Mouse (Mus musculus) CH12.LX (cell line): ENCODE data around the gene Hist1h3b. TPM values are rescaled to one million over a fixed set of nuclear protein-coding genes. Genes with fewer than 3 reads are reported as not detected.
A peak's percentile ranks its signal among the peaks of the same experiment; 100 is the strongest.

Experiments
- DNase-seq: peaks from one replicate; pipeline ENCODE4 v3.0.0-alpha.2; 2013; ENCODE audit errors: extremely low read depth
- H3K27ac ChIP-seq: 2 replicates; pipeline ENCODE4 v1.5.1; 2012; ENCODE audit warnings: low read depth, mild to moderate bottlenecking, control low read depth, moderate library complexity; ENCODE audit not compliant: insufficient read depth
- H3K27me3 ChIP-seq: replicated peaks from 2 replicates; pipeline ENCODE3; 2012; ENCODE audit warnings: inconsistent platforms
- H3K36me3 ChIP-seq, 2 experiments: replicated peaks in 1 of 2; 2 replicates each; pipeline versions ENCODE3 to v1.6.1; 2012; ENCODE audit warnings: inconsistent platforms in 1 of 2, low read length in 1 of 2, mild to moderate bottlenecking in 1 of 2, mixed read lengths in 1 of 2, moderate library complexity in 1 of 2; ENCODE audit not compliant: control insufficient read depth in 1 of 2, insufficient read depth in 1 of 2
- H3K4me1 ChIP-seq, 2 experiments: 2 replicates each; pipeline ENCODE4 v1.6.1; 2012; ENCODE audit warnings: inconsistent platforms in 1 of 2, moderate library complexity in 1 of 2; ENCODE audit not compliant: insufficient read depth in 2 of 2, control insufficient read depth in 1 of 2
- H3K4me2 ChIP-seq: 2 replicates; pipeline ENCODE4 v1.6.1; 2012; ENCODE audit warnings: low read depth, mild to moderate bottlenecking, control low read depth; ENCODE audit not compliant: poor library complexity, insufficient read depth, severe bottlenecking
- H3K4me3 ChIP-seq, 3 experiments: fragments of 150-350 bp in 1 of 3; sonication (generic) in 1 of 3; replicated peaks in 1 of 3; 2 replicates each; pipeline versions ENCODE3 to v1.5.1; 2011 to 2012; ENCODE audit warnings: low read depth in 2 of 3, low read length in 2 of 3, mild to moderate bottlenecking in 2 of 3, moderate library complexity in 2 of 3, control low read depth in 1 of 3, improper control_type of control experiment in 1 of 3, inconsistent platforms in 1 of 3, mixed read lengths in 1 of 3; ENCODE audit not compliant: poor library complexity in 1 of 3
- H3K79me2 ChIP-seq: replicated peaks from 2 replicates; pipeline ENCODE4 v1.6.1; 2012; ENCODE audit warnings: mild to moderate bottlenecking, moderate library complexity; ENCODE audit not compliant: control insufficient read depth, poor library complexity, insufficient read depth, severe bottlenecking; ENCODE audit errors: extremely low read depth
- H3K9ac ChIP-seq: 2 replicates; pipeline ENCODE4 v1.6.1; 2012; ENCODE audit warnings: low read depth, mild to moderate bottlenecking, control low read depth, moderate library complexity; ENCODE audit not compliant: insufficient read depth
- H3K9me3 ChIP-seq: replicated peaks from 2 replicates; pipeline ENCODE3; 2012; ENCODE audit warnings: low read length, inconsistent platforms, mixed read lengths
- BHLHE40 ChIP-seq: IDR thresholded peaks from 2 replicates; pipeline ENCODE4 v1.6.1; 2011; ENCODE audit warnings: mild to moderate bottlenecking, low read depth, low read length, improper control_type of control experiment
- CHD1 ChIP-seq: IDR thresholded peaks from 2 replicates; pipeline ENCODE4 v1.6.1; 2012; ENCODE audit warnings: low read depth, low read length, improper control_type of control experiment, inconsistent platforms
- CTCF ChIP-seq, 2 experiments: IDR thresholded peaks in 1 of 2; conservative IDR thresholded peaks in 1 of 2; 2 replicates each; pipeline ENCODE4 v1.5.1; 2011 to 2012; ENCODE audit warnings: low read depth in 2 of 2, low read length in 2 of 2, improper control_type of control experiment in 1 of 2, inconsistent platforms in 1 of 2, mild to moderate bottlenecking in 1 of 2, moderate library complexity in 1 of 2
- HCFC1 ChIP-seq: IDR thresholded peaks from 2 replicates; pipeline ENCODE4 v1.6.1; 2012; ENCODE audit warnings: low read depth, mild to moderate bottlenecking, inconsistent platforms, low read length, improper control_type of control experiment
- JUN ChIP-seq: IDR thresholded peaks from 2 replicates; pipeline ENCODE4 v1.6.1; 2011; ENCODE audit warnings: low read depth, mild to moderate bottlenecking, low read length, improper control_type of control experiment, moderate library complexity; ENCODE audit not compliant: insufficient read depth
- MAZ ChIP-seq: IDR thresholded peaks from 2 replicates; pipeline ENCODE4 v1.6.1; 2012; ENCODE audit warnings: low read depth, mild to moderate bottlenecking, inconsistent platforms, low read length, improper control_type of control experiment, moderate library complexity
- MEF2A ChIP-seq: IDR thresholded peaks from 2 replicates; pipeline ENCODE4 v1.6.1; 2014; ENCODE audit warnings: low read depth, mild to moderate bottlenecking, inconsistent platforms, low read length, improper control_type of control experiment, borderline replicate concordance
- dilution Hi-C: fragments of 300-500 bp; cut with MboI; formaldehyde crosslinking; loops from 2 replicates; pipeline ENCODE4 v1.14.3; 2020; ENCODE audit warnings: low sequenced_read_pairs; ENCODE audit not compliant: extremely low pct_unique_long_range_greater_than_20kb, extremely low pct_ligation_motif_present
- in situ Hi-C: fragments of 300-500 bp; cut with MboI; formaldehyde crosslinking; loops from 3 replicates; pipeline ENCODE4 v1.14.3; 2019; ENCODE audit warnings: low sequenced_read_pairs, low pct_ligation_motif_present, low pct_unique_long_range_greater_than_20kb, mixed read lengths
- polyA plus RNA-seq: library from polyadenylated mRNA; unstranded; fragments of >175 nt; gene quantifications from 2 replicates; pipeline ENCODE4 v1.2.1, GENCODE M21; 2012; ENCODE audit warnings: low read depth; ENCODE audit not compliant: insufficient read length
- total RNA-seq, 2 experiments: library from RNA; depleted of rRNA; stranded (reverse); fragments of 300-350 nt in 1 of 2; fragments of >200 nt in 1 of 2; gene quantifications; 2 replicates each; pipeline ENCODE4 v1.2.3; 2012 to 2014

The Hist1h3b gene
- total and polyA plus RNA-seq, 3 experiments = 5.5 to 2,096 (median 44.0) TPM

GRCm38 (mm10) chr13:23740910-23741309, 11.2 kb upstream of the Hist1h3b start:
- peak overlapping the region in 2 of 3 experiments; percentile 30 to 54 for H3K4me3 ChIP-seq
- H3K9ac ChIP-seq = peak overlapping the region; percentile 100
- peak overlapping the region; percentile 57; the same call in 1 of the 2 replicates for H3K27ac ChIP-seq
- dilution Hi-C loops = loop anchor here (10.0 kb wide), 1 partner anchor 46 kb away; the partner anchor contains the start of genes Hist1h1t and Hist1h4c
- H3K4me1 ChIP-seq = peaks cover 3 to 29% of the 10 kb centered on the region in 2 experiments; a peak in 3 of 4 replicates
- TF ChIP-seq HCFC1 (0 out of 2 replicates have a peak, but pooled peaks have one; percentile 25), MAZ (0 out of 2 replicates have a peak, but pooled peaks have one; percentile 26), CTCF (conservative IDR thresholded peaks at IDR 0.05 in 1 of 2, IDR thresholded peaks at IDR 0.05 in 1 of 2; ENCODE audit: low read depth in 2 of 2, low read length in 2 of 2) (no peak), CHD1 (peak; percentile 58; the same call in 1 of the 2 replicates)
- in situ Hi-C loops = no loop called here
- DNase-seq = peak; percentile 46
- no peaks in the 10 kb centered on the region for H3K27me3 ChIP-seq
- H3K9me3 ChIP-seq = no peaks in the 10 kb centered on the region
- peak overlapping the region; percentile 84 for H3K4me2 ChIP-seq
- no peaks in the 10 kb centered on the region for H3K36me3 ChIP-seq
- no peaks in the 10 kb centered on the region for H3K79me2 ChIP-seq

- Histone ChIP-seq H3K9ac (peak overlapping the region; percentile 69), H3K36me3 (no peaks in the 10 kb centered on the region), H3K27ac (0 out of 2 replicates have a peak overlapping the region, but pooled peaks have one; percentile 10), H3K27me3 (no peaks in the 10 kb centered on the region), H3K4me1 (peaks cover 3 to 29% of the 10 kb centered on the region in 2 experiments; a peak in 3 of 4 replicates), H3K79me2 (no peaks in the 10 kb centered on the region), H3K9me3 (no peaks in the 10 kb centered on the region), H3K4me2 (peak overlapping the region; percentile 71), H3K4me3 (no peak overlapping the region)
- DNase-seq = peak; percentile 40
- in situ Hi-C loops (no loop called here), dilution Hi-C loops (loop anchor here (10.0 kb wide), 1 partner anchor 47 kb away; the partner anchor contains the start of genes Hist1h1t and Hist1h4c)
- TF ChIP-seq MEF2A = peak; percentile 49; the same call in 1 of the 2 replicates
- no peak for TF ChIP-seq MAZ
These were observed 10.1 kb upstream of the Hist1h3b start for GRCm38 (mm10) chr13:23742007-23742406.

GRCm38 (mm10) chr13:23743215-23743614, 8.9 kb upstream of the Hist1h3b start:
- Histone ChIP-seq H3K4me1 (peaks cover 3 to 27% of the 10 kb centered on the region in 2 experiments; a peak in 3 of 4 replicates), H3K4me3 (no peak overlapping the region), H3K9ac (no peak overlapping the region; the same call in 1 of the 2 replicates), H3K27me3 (no peaks in the 10 kb centered on the region), H3K36me3 (no peaks in the 10 kb centered on the region), H3K79me2 (no peaks in the 10 kb centered on the region), H3K9me3 (no peaks in the 10 kb centered on the region), H3K4me2 (no peak overlapping the region), H3K27ac (peak overlapping the region; percentile 69)
- dilution Hi-C loops = loop anchor here (10.0 kb wide), 1 partner anchor 48 kb away; the partner anchor contains the start of genes Hist1h1t and Hist1h4c
- TF ChIP-seq BHLHE40 (no peak), JUN (no peak)
- DNase-seq = peak; percentile 29
- in situ Hi-C loops = no loop called here
